Mouse (Mus musculus): ENCODE data around the gene Jkamp. TPM values are rescaled to one million over a fixed set of nuclear protein-coding genes. Genes with fewer than 3 reads are reported as not detected.

The Jkamp gene
- polyA plus RNA-seq, 1 experiment from 2014 or later, result 140 TPM

DNA sequence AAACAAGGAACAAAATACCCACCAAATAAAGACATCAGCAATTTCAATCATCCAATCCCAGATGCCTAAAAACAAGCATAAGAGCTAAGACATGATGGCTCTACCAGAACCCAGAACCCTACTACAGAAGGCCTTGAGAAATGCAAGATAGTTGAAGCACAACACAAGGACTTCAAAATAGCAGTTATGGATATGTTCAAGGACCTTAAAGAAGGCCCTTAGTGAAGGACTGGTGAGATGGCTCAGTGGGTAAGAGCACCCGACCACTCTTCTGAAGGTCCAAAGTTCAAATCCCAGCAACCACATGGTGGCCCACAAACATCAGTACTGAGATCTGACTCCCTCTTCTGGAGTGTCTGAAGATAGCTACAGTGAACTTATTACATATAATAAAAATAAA is 27.6 kb upstream of the Jkamp start:
- no peak for ATAC-seq (ENCODE audit: low read depth)
- no peak overlapping the region for H3K4me3 ChIP-seq
- H3K4me1 ChIP-seq (replicated peaks), result no peaks in the 10 kb centered on the region
- H3K9me3 ChIP-seq, result no peaks in the 10 kb centered on the region
- no peak overlapping the region for H3K27ac ChIP-seq (replicated peaks)
- H3K27me3 ChIP-seq, result no peaks in the 10 kb centered on the region
- WGBS, result 95% methylated on average over 1 of the region's 1 CpGs
- H3K36me3 ChIP-seq, result no peaks in the 10 kb centered on the region
- no peak overlapping the region for H3K9ac ChIP-seq
- no peak overlapping the region for H3K4me2 ChIP-seq

DNA sequence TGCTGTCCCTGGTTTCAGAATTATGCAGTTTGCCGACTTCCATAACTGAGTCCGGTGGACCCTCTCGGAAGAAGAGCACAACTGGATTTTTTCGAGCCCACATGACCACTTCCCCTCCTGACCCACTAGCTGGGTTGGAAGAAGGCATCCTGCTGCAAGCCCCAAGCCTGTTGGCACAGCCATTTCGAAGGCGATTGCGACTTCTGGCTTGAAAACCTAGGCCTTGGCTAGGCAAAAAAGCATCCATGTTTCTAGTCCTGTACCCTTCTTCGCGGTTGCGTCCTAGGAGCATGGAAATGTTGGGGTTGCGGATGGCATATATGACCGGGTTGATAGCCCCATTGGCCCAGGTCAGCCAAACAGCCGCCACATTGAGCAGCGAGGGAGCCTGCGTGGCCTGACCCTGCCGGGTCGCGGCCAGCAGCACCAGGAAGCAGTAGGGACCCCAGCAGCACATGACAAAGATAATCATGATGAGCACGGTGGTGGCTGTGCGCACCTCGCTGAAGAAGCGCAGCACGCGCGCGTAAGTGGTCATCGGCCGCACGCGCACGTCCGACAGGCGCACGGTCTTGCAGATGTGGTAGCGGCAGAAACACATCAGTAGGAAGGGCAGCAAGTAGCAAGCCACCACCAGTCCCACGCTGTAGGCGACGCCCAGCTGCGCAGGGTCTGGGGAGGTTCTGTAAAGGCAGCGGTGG is 15.6 kb upstream of the Jkamp start:
- peak overlapping the region; percentile 74 for H3K4me3 ChIP-seq
- H3K27ac ChIP-seq (replicated peaks), result peak overlapping the region; percentile 86
- peaks cover 17% of the 10 kb centered on the region for H3K27me3 ChIP-seq
- H3K36me3 ChIP-seq, result peaks cover 5% of the 10 kb centered on the region; the same call in 1 of the 2 replicates
- WGBS, result 4% methylated on average over 40 of the region's 40 CpGs
- H3K4me2 ChIP-seq, result peak overlapping the region; percentile 85
- peak overlapping the region; percentile 84 for H3K9ac ChIP-seq
- H3K4me1 ChIP-seq (replicated peaks), result peaks cover 18% of the 10 kb centered on the region
- H3K9me3 ChIP-seq, result no peaks in the 10 kb centered on the region
- ATAC-seq (ENCODE audit: low read depth), result peak; percentile 6

GRCm38 (mm10) chr12:72070327-72071269 is 14.8 kb upstream of the Jkamp start, which contains the start of gene Gpr135:
Gene Gpr135 (minus strand): TSS chr12:72071125.
- Histone ChIP-seq H3K27me3 (peaks cover 17% of the 10 kb centered on the region), H3K4me2 (peak within 1 kb of the TSS; percentile 85), H3K36me3 (peaks cover 5% of the 10 kb centered on the region; the same call in 1 of the 2 replicates), H3K9me3 (no peaks in the 10 kb centered on the region), H3K9ac (peak within 1 kb of the TSS; percentile 84), H3K4me1 (replicated peaks) (peaks cover 18% of the 10 kb centered on the region), H3K4me3 (peak within 1 kb of the TSS; percentile 74), H3K27ac (replicated peaks) (peak within 1 kb of the TSS; percentile 86)
- under 1% methylated on average over 94 of the region's 94 CpGs for WGBS
- ATAC-seq (ENCODE audit: low read depth), result peak; percentile 92

- H3K36me3 ChIP-seq, result peaks cover 5% of the 10 kb centered on the region; the same call in 1 of the 2 replicates
- H3K4me1 ChIP-seq (replicated peaks), result peaks cover 10% of the 10 kb centered on the region
- no peak overlapping the region for H3K4me3 ChIP-seq
- no peak overlapping the region for H3K27ac ChIP-seq (replicated peaks)
- 88% methylated on average over 3 of the region's 3 CpGs for WGBS
- no peaks in the 10 kb centered on the region for H3K9me3 ChIP-seq
- H3K4me2 ChIP-seq, result no peak overlapping the region
- H3K27me3 ChIP-seq, result no peaks in the 10 kb centered on the region
- no peak overlapping the region for H3K9ac ChIP-seq
- ATAC-seq (ENCODE audit: low read depth), result no peak
Measured at GRCm38 (mm10) chr12:72078248-72078647, 7.1 kb upstream of the Jkamp start.

DNA sequence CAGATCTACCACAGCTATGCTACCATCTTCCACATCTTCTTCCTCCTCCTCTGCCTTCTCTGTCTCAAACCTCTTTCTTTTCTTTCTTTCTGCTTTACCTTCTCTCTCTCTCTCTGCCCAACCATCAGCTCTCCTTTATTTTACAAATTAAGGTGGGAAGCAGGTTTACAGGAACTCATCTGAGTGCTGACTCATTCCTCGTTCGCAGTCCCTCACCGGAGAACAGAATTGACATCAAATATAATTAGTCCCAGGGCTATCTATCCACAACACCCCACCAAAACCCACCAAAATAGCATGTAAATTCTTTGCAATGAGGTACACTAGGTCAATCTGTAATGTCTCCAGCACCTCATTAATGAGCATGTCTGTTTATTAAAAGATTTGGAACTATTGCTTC is 3.4 kb upstream of the Jkamp start:
- H3K4me3 ChIP-seq, result no peak overlapping the region

GRCm38 (mm10) chr12:72082370-72082769 is 3.0 kb upstream of the Jkamp start:
- Histone ChIP-seq H3K9me3 (no peaks in the 10 kb centered on the region), H3K4me3 (peak overlapping the region; percentile 20), H3K27me3 (no peaks in the 10 kb centered on the region), H3K36me3 (no peaks in the 10 kb centered on the region), H3K4me2 (peak overlapping the region; percentile 45), H3K27ac (replicated peaks) (no peak overlapping the region), H3K9ac (peak overlapping the region; percentile 52), H3K4me1 (replicated peaks) (peaks cover 27% of the 10 kb centered on the region)
- no peak for ATAC-seq (ENCODE audit: low read depth)
- 20% methylated on average over 18 of the region's 18 CpGs for WGBS

More for the DNA sequence above, 3.4 kb upstream of the Jkamp start:
- Histone ChIP-seq H3K27me3 (no peaks in the 10 kb centered on the region), H3K9ac (peak overlapping the region; percentile 52), H3K4me2 (peak overlapping the region; percentile 45), H3K9me3 (no peaks in the 10 kb centered on the region), H3K36me3 (no peaks in the 10 kb centered on the region), H3K4me1 (replicated peaks) (peaks cover 24% of the 10 kb centered on the region), H3K27ac (replicated peaks) (no peak overlapping the region)
- WGBS, result 66% methylated on average over 3 of the region's 3 CpGs
- no peak for ATAC-seq (ENCODE audit: low read depth)

- 0 out of 2 replicates have a peak overlapping the region, but pooled peaks have one; percentile 84 for H3K4me2 ChIP-seq
- no peaks in the 10 kb centered on the region for H3K9me3 ChIP-seq
- H3K4me3 ChIP-seq, result no peak overlapping the region
- H3K27ac ChIP-seq (replicated peaks), result no peak overlapping the region
- ATAC-seq (ENCODE audit: low read depth), result no peak
- H3K36me3 ChIP-seq, result no peaks in the 10 kb centered on the region
- H3K9ac ChIP-seq, result no peak overlapping the region
- no peaks in the 10 kb centered on the region for H3K27me3 ChIP-seq
- peaks cover 36% of the 10 kb centered on the region for H3K4me1 ChIP-seq (replicated peaks)
- 85% methylated on average over 9 of the region's 9 CpGs for WGBS
Measured at GRCm38 (mm10) chr12:72083265-72083664, 2.1 kb upstream of the Jkamp start.

GRCm38 (mm10) chr12:72084261-72085023 is 947 bp upstream of the Jkamp start:
- no peaks in the 10 kb centered on the region for H3K27me3 ChIP-seq
- H3K9me3 ChIP-seq, result no peaks in the 10 kb centered on the region
- WGBS, result 3% methylated on average over 46 of the region's 46 CpGs
- ATAC-seq (ENCODE audit: low read depth), result peak; percentile 13
- H3K27ac ChIP-seq (replicated peaks), result peak overlapping the region; percentile 90
- H3K4me1 ChIP-seq (replicated peaks), result peaks cover 45% of the 10 kb centered on the region
- peak overlapping the region; percentile 81 for H3K9ac ChIP-seq
- H3K4me2 ChIP-seq, result peak overlapping the region; percentile 84
- no peaks in the 10 kb centered on the region for H3K36me3 ChIP-seq
- peak overlapping the region; percentile 64 for H3K4me3 ChIP-seq

DNA sequence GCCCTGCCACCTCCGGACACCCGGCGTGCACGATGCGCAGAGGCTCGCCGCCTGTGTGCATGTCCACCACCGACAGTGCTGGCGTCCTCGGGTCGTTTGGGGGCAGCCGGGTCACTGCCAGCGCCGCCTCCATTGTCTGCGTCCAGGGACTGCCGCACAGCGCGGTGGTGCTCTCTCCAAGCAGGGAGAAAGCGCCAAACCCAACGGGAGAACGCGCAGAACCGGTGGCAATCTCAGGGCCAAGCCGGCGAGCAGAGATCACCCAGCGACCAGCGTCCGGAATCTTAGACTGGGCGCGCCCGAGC is 413 bp upstream of the Jkamp start:
- Histone ChIP-seq H3K27ac (replicated peaks) (peak overlapping the region; percentile 90), H3K27me3 (no peaks in the 10 kb centered on the region), H3K9me3 (no peaks in the 10 kb centered on the region), H3K4me3 (peak overlapping the region; percentile 64), H3K4me2 (peak overlapping the region; percentile 84), H3K36me3 (0 out of 2 replicates have a peak, but pooled peaks cover 2% of the 10 kb centered on the region), H3K9ac (peak overlapping the region; percentile 81), H3K4me1 (replicated peaks) (peaks cover 48% of the 10 kb centered on the region)
- ATAC-seq (ENCODE audit: low read depth), result no peak
- under 1% methylated on average over 31 of the region's 31 CpGs for WGBS

DNA sequence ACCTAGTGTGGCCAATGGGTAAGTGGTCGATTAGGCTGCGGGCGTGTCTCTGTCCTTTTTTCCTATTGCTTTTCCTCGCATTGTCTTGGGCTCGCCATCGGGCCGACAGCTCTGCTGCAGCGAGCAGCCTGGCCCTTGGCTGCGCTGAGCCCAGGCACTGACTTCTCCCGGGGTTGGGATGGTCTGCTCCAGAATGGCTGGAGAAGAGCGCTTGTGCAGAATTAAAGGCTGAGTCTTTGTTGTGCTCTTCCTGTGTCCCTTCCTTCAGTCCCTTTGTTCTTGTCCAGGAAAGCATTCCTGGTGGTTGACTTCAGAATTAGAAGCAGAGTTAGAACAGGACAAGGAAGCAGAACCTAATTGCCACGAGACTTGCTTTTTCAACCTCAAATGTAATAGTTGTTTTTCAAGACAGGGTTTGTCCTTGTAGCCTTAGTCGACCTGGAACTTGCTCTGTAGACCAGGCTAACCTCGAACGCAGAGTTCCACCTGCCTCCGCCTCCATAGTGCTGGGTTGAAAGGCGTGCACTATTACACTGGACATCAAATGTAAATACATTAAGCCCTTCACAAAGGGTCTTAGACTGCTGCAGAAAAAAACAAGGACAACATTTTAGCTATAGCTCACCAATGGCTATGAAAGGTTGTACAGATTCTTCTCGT is 907 bp downstream of the Jkamp start:
- Histone ChIP-seq H3K9me3 (no peaks in the 10 kb centered on the region), H3K9ac (peak overlapping the region; percentile 89), H3K4me3 (peak overlapping the region; percentile 64), H3K27me3 (no peaks in the 10 kb centered on the region), H3K4me2 (peak overlapping the region; percentile 84), H3K4me1 (replicated peaks) (peaks cover 49% of the 10 kb centered on the region), H3K36me3 (peaks cover 14% of the 10 kb centered on the region), H3K27ac (replicated peaks) (peak overlapping the region; percentile 98)
- no peak for ATAC-seq (ENCODE audit: low read depth)
- 1% methylated on average over 18 of the region's 18 CpGs for WGBS

GRCm38 (mm10) chr12:72089802-72090201 is 4.4 kb downstream of the Jkamp start:
- 86% methylated on average over 4 of the region's 4 CpGs for WGBS
- H3K9ac ChIP-seq, result no peak overlapping the region
- H3K27me3 ChIP-seq, result no peaks in the 10 kb centered on the region
- no peak overlapping the region for H3K4me3 ChIP-seq
- H3K4me2 ChIP-seq, result no peak overlapping the region
- H3K27ac ChIP-seq (replicated peaks), result no peak overlapping the region
- ATAC-seq (ENCODE audit: low read depth), result no peak
- H3K4me1 ChIP-seq (replicated peaks), result peaks cover 29% of the 10 kb centered on the region
- H3K36me3 ChIP-seq, result peaks cover 49% of the 10 kb centered on the region
- no peaks in the 10 kb centered on the region for H3K9me3 ChIP-seq

All from neural tube, embryonic 13.5 days (tissue).